Mouse (Mus musculus) myocyte (in vitro differentiated cells): Measurements from ENCODE around the gene D17H6S53E.

ENCODE experiments used
- MAX ChIP-seq: IDR thresholded peaks from one replicate; pipeline ENCODE4 v1.6.1; 2011; ENCODE audit warnings: low read depth, mild to moderate bottlenecking, control low read depth
- POLR2A ChIP-seq: IDR thresholded peaks from one replicate; pipeline ENCODE4 v1.6.1; 2011; ENCODE audit warnings: low read depth, mild to moderate bottlenecking, control low read depth, moderate library complexity; ENCODE audit not compliant: insufficient read length
- TCF3 ChIP-seq: IDR thresholded peaks from one replicate; pipeline ENCODE4 v1.6.1; 2011; ENCODE audit warnings: low read depth, control low read depth; ENCODE audit not compliant: insufficient read length
- USF1 ChIP-seq: IDR thresholded peaks from one replicate; pipeline ENCODE4 v1.6.1; 2011; ENCODE audit warnings: low read depth, mild to moderate bottlenecking, control low read depth, moderate library complexity

DNA sequence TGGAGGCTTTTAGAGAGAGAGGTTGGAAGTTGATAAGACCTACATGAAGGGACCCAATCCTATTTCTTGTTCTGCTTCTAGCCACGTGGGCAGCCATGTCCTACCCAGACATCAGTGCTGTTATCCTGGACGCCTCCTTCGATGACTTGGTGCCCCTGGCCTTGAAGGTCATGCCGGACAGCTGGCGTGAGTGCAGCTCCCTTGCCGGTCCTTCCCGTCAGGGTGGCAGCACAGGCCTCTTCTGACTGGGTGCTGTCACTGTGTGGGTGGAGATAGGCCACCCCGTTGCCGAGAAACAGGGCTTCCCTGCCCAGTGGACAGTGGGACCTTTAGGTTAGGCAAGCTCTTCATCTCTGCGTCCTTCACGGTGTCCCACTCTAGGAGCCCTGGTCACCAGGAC, 25.0 kb upstream of the D17H6S53E start:
- TF ChIP-seq POLR2A (no peak), USF1 (no peak), MAX (no peak), TCF3 (no peak)
